Mouse (Mus musculus): ENCODE results near the gene Klk5.
A peak's percentile ranks its signal among the peaks of the same experiment; 100 is the strongest.

Klk5 gene

GRCm38 (mm10) chr7:43878281-43878680 is 36.5 kb downstream of the Klk5 start:
- DNase-seq (ENCODE audit: low read depth) = no peak

DNA sequence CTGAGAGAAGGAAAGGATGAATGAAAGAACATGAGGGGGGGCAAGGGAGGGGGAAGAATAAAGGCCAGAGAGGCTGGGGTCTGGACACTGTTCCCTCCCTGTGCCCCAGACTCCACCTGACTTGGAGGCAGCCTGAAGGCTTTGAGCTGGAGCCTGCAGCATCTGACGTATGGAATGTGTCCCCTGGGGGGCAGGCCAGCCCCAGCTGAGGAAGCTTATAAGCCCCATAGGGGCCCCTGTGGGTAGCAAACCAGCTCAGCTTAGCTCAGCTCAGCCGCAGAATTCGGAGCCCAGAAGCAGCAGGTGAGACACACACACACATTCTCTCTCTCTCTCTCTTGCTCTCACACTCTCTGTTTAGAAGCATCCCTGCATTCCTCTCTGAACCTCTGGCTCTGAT is 39.1 kb downstream of the Klk5 start, which contains the start of gene Klk4:
Klk4 (plus strand) TSS at position 249 of the 400 bp plus-strand sequence.
- no peak for DNase-seq (ENCODE audit: low read depth)

GRCm38 (mm10) chr7:43882346-43882745 is 40.6 kb downstream of the Klk5 start:
- DNase-seq (ENCODE audit: low read depth) = no peak

GRCm38 (mm10) chr7:43882811-43883210 is 41.0 kb downstream of the Klk5 start:
- DNase-seq (ENCODE audit: low read depth) = no peak

- DNase-seq (ENCODE audit: low read depth) = peak; percentile 29
Observed at GRCm38 (mm10) chr7:43883547-43883946, 41.8 kb downstream of the Klk5 start.

DNA sequence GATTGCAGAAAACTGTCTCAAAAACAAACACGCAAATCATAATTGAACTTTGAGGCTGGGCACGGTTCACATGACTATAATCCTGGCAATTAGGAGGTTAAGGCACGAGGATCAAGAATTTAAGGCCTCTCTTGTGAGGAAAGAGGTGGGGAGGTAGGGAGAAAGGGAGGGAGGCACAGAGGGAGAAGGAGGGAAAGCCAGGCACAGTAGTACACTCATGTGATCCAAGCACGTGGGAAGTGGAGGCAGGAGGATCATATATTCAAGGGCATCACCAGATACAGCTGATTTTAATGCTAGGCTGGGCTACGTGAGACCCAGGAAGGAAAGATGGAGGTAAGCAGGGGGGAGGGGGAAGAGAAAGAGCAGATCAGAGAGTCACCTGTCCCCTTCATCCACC is 49.6 kb downstream of the Klk5 start:
- no peak for DNase-seq (ENCODE audit: low read depth)

- DNase-seq (ENCODE audit: low read depth) = no peak
Observed at GRCm38 (mm10) chr7:43891788-43892187, 50.0 kb downstream of the Klk5 start.

GRCm38 (mm10) chr7:43894836-43895235 is 53.1 kb downstream of the Klk5 start:
- peak; percentile 65 for DNase-seq (ENCODE audit: low read depth)
